Mouse (Mus musculus) neural tube, embryonic 15.5 days (tissue): Measurements from ENCODE around the gene Ifi213. TPM values are rescaled to one million over a fixed set of nuclear protein-coding genes. Genes with fewer than 3 reads are reported as not detected.
"Not testable (repeated sequence)": the region's sequence is repeated elsewhere in the genome, so short reads cannot be mapped to it uniquely, and the experiment has no call there.

Experiments
- ATAC-seq: fragments of 200-750 bp; cut with Nextera tagmentation; 2 replicates; pipeline ENCODE4 v1.8.0; 2017; ENCODE audit warnings: mild to moderate bottlenecking, moderate TSS enrichment, moderate library complexity; ENCODE audit not compliant: low FRiP score
- H3K27ac ChIP-seq: fragments of 300-500 bp; sonication (generic); replicated peaks from 2 replicates; pipeline ENCODE4 v1.5.1; 2015; ENCODE audit warnings: mild to moderate bottlenecking, inconsistent platforms
- H3K27me3 ChIP-seq: fragments of 300-500 bp; sonication (generic); replicated peaks from 2 replicates; pipeline ENCODE4 v1.6.1; 2015; ENCODE audit warnings: inconsistent platforms
- H3K36me3 ChIP-seq: fragments of 300-500 bp; sonication (generic); 2 replicates; pipeline ENCODE4 v1.6.1; 2015; ENCODE audit warnings: inconsistent platforms
- H3K4me1 ChIP-seq: fragments of 300-500 bp; sonication (generic); 2 replicates; pipeline ENCODE4 v1.6.1; 2015; ENCODE audit warnings: inconsistent platforms
- H3K4me2 ChIP-seq: fragments of 300-500 bp; sonication (generic); 2 replicates; pipeline ENCODE4 v1.6.1; 2015; ENCODE audit warnings: inconsistent platforms, mild to moderate bottlenecking, moderate library complexity
- H3K4me3 ChIP-seq: fragments of 300-500 bp; sonication (generic); replicated peaks from 2 replicates; pipeline ENCODE4 v1.5.1; 2015; ENCODE audit warnings: mild to moderate bottlenecking, inconsistent platforms
- H3K9ac ChIP-seq: fragments of 300-500 bp; sonication (generic); replicated peaks from 2 replicates; pipeline ENCODE4 v1.6.1; 2015; ENCODE audit warnings: mild to moderate bottlenecking, inconsistent platforms
- H3K9me3 ChIP-seq: fragments of 300-500 bp; sonication (generic); replicated peaks from 2 replicates; pipeline ENCODE4 v1.6.1; 2016; ENCODE audit warnings: inconsistent platforms
- WGBS: fragments of 180-500 bp; shearing (Covaris S2); methylation state at CpG from one replicate; pipeline ENCODE4 v1.1.7; 2015; ENCODE audit warnings: mixed read lengths; 5-methylcytosine and 5-hydroxymethylcytosine counted together
- microRNA-seq: library from miRNA; unstranded; fragments of <30 nt; microRNA quantifications from one replicate; pipeline ENCODE4, GENCODE M21; 2017
- polyA plus RNA-seq: library from polyadenylated mRNA; unstranded; fragments of >200 nt; fragmentation: Nextera tagmentation; extraction: Ambion mirVana; gene quantifications from 2 replicates; pipeline ENCODE4 v1.2.1, GENCODE M21; 2015

The Ifi213 gene
- polyA plus RNA-seq, 1 experiment from 2014 or later, result 0.09 TPM

GRCm38 (mm10) chr1:173550491-173551050 lies 48.5 kb downstream of the Ifi213 start:
- H3K27me3 ChIP-seq, H3K9ac ChIP-seq, H3K9me3 ChIP-seq, H3K27ac ChIP-seq, H3K4me3 ChIP-seq, H3K36me3 ChIP-seq, ATAC-seq, H3K4me2 ChIP-seq, H3K4me1 ChIP-seq: not testable (repeated sequence)
- 83% methylated on average over 5 of the region's 5 CpGs for WGBS

GRCm38 (mm10) chr1:173548798-173549197 lies 50.3 kb downstream of the Ifi213 start:
- not testable (repeated sequence) for H3K4me3 ChIP-seq, H3K9ac ChIP-seq, H3K9me3 ChIP-seq, H3K27me3 ChIP-seq, ATAC-seq, H3K27ac ChIP-seq, H3K4me1 ChIP-seq, H3K4me2 ChIP-seq, H3K36me3 ChIP-seq
- WGBS, result 91% methylated on average over 3 of the region's 3 CpGs

GRCm38 (mm10) chr1:173535791-173536190 lies 63.3 kb downstream of the Ifi213 start, which contains the start of gene Ifi214:
Ifi214 (minus strand) TSS chr1:173535957.
- not testable (repeated sequence) for H3K27me3 ChIP-seq, H3K9ac ChIP-seq, ATAC-seq, H3K4me2 ChIP-seq, H3K4me3 ChIP-seq, H3K4me1 ChIP-seq, H3K36me3 ChIP-seq, H3K27ac ChIP-seq, H3K9me3 ChIP-seq
- WGBS, result 86% methylated on average over 3 of the region's 3 CpGs

GRCm38 (mm10) chr1:173521452-173521851 lies 77.6 kb downstream of the Ifi213 start:
- Histone ChIP-seq H3K27me3 (no peaks in the 10 kb centered on the region), H3K9me3 (no peaks in the 10 kb centered on the region), H3K27ac (no peak overlapping the region), H3K4me1 (no peaks in the 10 kb centered on the region), H3K36me3 (no peaks in the 10 kb centered on the region), H3K9ac (no peak overlapping the region), H3K4me2 (no peak overlapping the region), H3K4me3 (no peak overlapping the region)
- no peak for ATAC-seq

Small RNA genes within 50 kb of the gene (microRNA-seq; reads per million reads assigned to microRNA genes)
- gene Gm44339, result not detected
- not detected for gene Gm44481

Other genes starting within 250 kb of the Ifi213 start
- gene Aim2, start 248.4 kb downstream of the Ifi213 start, polyA plus RNA-seq, result 2.2 and 3.2 TPM in 2 replicates
- 61.0 and 91.8 TPM in 2 replicates for gene Cadm3, start 231.6 kb downstream of the Ifi213 start, polyA plus RNA-seq
- gene Ifi206, start 108.2 kb downstream of the Ifi213 start, polyA plus RNA-seq, result 0.26 TPM in 1 of 2 replicates, not detected in the other
- gene Ifi214, start 63.3 kb downstream of the Ifi213 start, polyA plus RNA-seq, result not detected in 2 replicates
- gene Ifi209, start 31.6 kb upstream of the Ifi213 start, polyA plus RNA-seq, result 0.10 and 0.80 TPM in 2 replicates
- 0.06 and 0.11 TPM in 2 replicates for gene Ifi208, start 74.4 kb upstream of the Ifi213 start, polyA plus RNA-seq
- gene Ifi207, start 142.5 kb upstream of the Ifi213 start, polyA plus RNA-seq, result 0.27 and 0.65 TPM in 2 replicates
- 1.3 and 7.2 TPM in 2 replicates for gene Ifi204, start 167.7 kb upstream of the Ifi213 start, polyA plus RNA-seq